Mouse (Mus musculus): ENCODE measurements around the gene Gkn1. TPM values are rescaled to one million over a fixed set of nuclear protein-coding genes. Genes with fewer than 3 reads are reported as not detected.

Gene Gkn1
- polyA plus RNA-seq, 1 experiment from 2014 or later, result not detected

- H3K4me3 ChIP-seq, result no peak overlapping the region
- H3K36me3 ChIP-seq, result no peaks in the 10 kb centered on the region
- no peak overlapping the region for H3K27ac ChIP-seq
These were observed 18.5 kb upstream of the Gkn1 start for GRCm38 (mm10) chr6:87369223-87369622.

GRCm38 (mm10) chr6:87354441-87354840 lies 3.7 kb upstream of the Gkn1 start:
- H3K9me3 ChIP-seq, result no peaks in the 10 kb centered on the region
- H3K4me3 ChIP-seq, result no peak overlapping the region
- no peak overlapping the region for H3K27ac ChIP-seq
- no peak for ATAC-seq (ENCODE audit: low FRiP score)
- H3K9ac ChIP-seq, result no peak overlapping the region
- H3K4me1 ChIP-seq (replicated peaks), result 0 out of 2 replicates have a peak, but pooled peaks cover 8% of the 10 kb centered on the region
- H3K27me3 ChIP-seq, result no peaks in the 10 kb centered on the region
- H3K36me3 ChIP-seq, result no peaks in the 10 kb centered on the region
- 63% methylated on average over 5 of the region's 5 CpGs for WGBS
- no peak overlapping the region for H3K4me2 ChIP-seq

More at GRCm38 (mm10) chr6:87369223-87369622, 18.5 kb upstream of the Gkn1 start:
- Histone ChIP-seq H3K4me2 (no peak overlapping the region), H3K4me1 (replicated peaks) (no peaks in the 10 kb centered on the region), H3K9ac (no peak overlapping the region), H3K9me3 (no peaks in the 10 kb centered on the region), H3K27me3 (no peaks in the 10 kb centered on the region)
- ATAC-seq (ENCODE audit: low FRiP score), result no peak
- 93% methylated on average over 5 of the region's 5 CpGs for WGBS

- Histone ChIP-seq H3K4me3 (peak overlapping the region; percentile 68; the same call in 1 of the 2 replicates), H3K27ac (no peak overlapping the region), H3K4me1 (replicated peaks) (peaks cover 26% of the 10 kb centered on the region), H3K9ac (no peak overlapping the region), H3K4me2 (peak overlapping the region; percentile 79; the same call in 1 of the 2 replicates), H3K27me3 (0 out of 2 replicates have a peak, but pooled peaks cover 8% of the 10 kb centered on the region), H3K9me3 (no peaks in the 10 kb centered on the region), H3K36me3 (no peaks in the 10 kb centered on the region)
- no peak for ATAC-seq (ENCODE audit: low FRiP score)
- 34% methylated on average over 6 of the region's 6 CpGs for WGBS
These were observed 14.8 kb downstream of the Gkn1 start for GRCm38 (mm10) chr6:87335935-87336295.

GRCm38 (mm10) chr6:87335091-87335934 lies 15.4 kb downstream of the Gkn1 start, which contains the start of gene Antxr1:
TSS of gene Antxr1 (minus strand) at chr6:87335821.
- H3K27me3 ChIP-seq, result 0 out of 2 replicates have a peak, but pooled peaks cover 8% of the 10 kb centered on the region
- no peaks in the 10 kb centered on the region for H3K36me3 ChIP-seq
- H3K27ac ChIP-seq, result peak within 1 kb of the TSS; percentile 25
- WGBS, result under 1% methylated on average over 54 of the region's 54 CpGs
- H3K9ac ChIP-seq, result peak within 1 kb of the TSS; percentile 82
- H3K4me2 ChIP-seq, result peak within 1 kb of the TSS; percentile 79
- peaks cover 26% of the 10 kb centered on the region for H3K4me1 ChIP-seq (replicated peaks)
- no peaks in the 10 kb centered on the region for H3K9me3 ChIP-seq
- ATAC-seq (ENCODE audit: low FRiP score), result peak; percentile 71
- H3K4me3 ChIP-seq, result peak within 1 kb of the TSS; percentile 68

GRCm38 (mm10) chr6:87334361-87335090 lies 16.2 kb downstream of the Gkn1 start:
- peak overlapping the region; percentile 82 for H3K9ac ChIP-seq
- ATAC-seq (ENCODE audit: low FRiP score), result no peak
- H3K27me3 ChIP-seq, result 0 out of 2 replicates have a peak, but pooled peaks cover 8% of the 10 kb centered on the region
- no peaks in the 10 kb centered on the region for H3K9me3 ChIP-seq
- no peaks in the 10 kb centered on the region for H3K36me3 ChIP-seq
- H3K4me3 ChIP-seq, result peak overlapping the region; percentile 68
- 12% methylated on average over 11 of the region's 11 CpGs for WGBS
- peak overlapping the region; percentile 35; the same call in 1 of the 2 replicates for H3K27ac ChIP-seq
- H3K4me1 ChIP-seq (replicated peaks), result peaks cover 26% of the 10 kb centered on the region
- H3K4me2 ChIP-seq, result peak overlapping the region; percentile 79

DNA sequence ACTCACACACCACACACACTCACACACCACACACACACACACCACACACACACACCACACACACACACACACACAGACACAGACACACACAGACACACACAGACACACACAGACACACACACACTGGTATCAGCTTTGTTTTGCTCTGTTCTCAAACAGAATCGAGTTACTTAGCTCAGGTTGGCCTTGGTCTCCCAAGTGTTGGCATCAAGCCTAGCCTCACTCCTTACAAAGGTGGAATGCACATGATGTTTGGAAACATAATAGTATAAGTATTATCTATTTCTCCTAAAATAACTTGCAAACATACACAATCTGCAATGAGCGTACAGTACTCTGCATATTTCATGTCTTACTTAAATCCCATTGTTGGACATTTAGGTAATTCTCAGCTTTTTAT lies 18.4 kb downstream of the Gkn1 start:
- H3K9me3 ChIP-seq, result no peaks in the 10 kb centered on the region
- 0 out of 2 replicates have a peak, but pooled peaks cover 8% of the 10 kb centered on the region for H3K27me3 ChIP-seq
- H3K4me2 ChIP-seq, result peak overlapping the region; percentile 30; the same call in 1 of the 2 replicates
- no peak overlapping the region for H3K27ac ChIP-seq
- ATAC-seq (ENCODE audit: low FRiP score), result no peak
- H3K4me3 ChIP-seq, result no peak overlapping the region
- no peaks in the 10 kb centered on the region for H3K36me3 ChIP-seq
- peaks cover 36% of the 10 kb centered on the region for H3K4me1 ChIP-seq (replicated peaks)
- no peak overlapping the region for H3K9ac ChIP-seq
- 82% methylated on average over 2 of the region's 2 CpGs for WGBS

DNA sequence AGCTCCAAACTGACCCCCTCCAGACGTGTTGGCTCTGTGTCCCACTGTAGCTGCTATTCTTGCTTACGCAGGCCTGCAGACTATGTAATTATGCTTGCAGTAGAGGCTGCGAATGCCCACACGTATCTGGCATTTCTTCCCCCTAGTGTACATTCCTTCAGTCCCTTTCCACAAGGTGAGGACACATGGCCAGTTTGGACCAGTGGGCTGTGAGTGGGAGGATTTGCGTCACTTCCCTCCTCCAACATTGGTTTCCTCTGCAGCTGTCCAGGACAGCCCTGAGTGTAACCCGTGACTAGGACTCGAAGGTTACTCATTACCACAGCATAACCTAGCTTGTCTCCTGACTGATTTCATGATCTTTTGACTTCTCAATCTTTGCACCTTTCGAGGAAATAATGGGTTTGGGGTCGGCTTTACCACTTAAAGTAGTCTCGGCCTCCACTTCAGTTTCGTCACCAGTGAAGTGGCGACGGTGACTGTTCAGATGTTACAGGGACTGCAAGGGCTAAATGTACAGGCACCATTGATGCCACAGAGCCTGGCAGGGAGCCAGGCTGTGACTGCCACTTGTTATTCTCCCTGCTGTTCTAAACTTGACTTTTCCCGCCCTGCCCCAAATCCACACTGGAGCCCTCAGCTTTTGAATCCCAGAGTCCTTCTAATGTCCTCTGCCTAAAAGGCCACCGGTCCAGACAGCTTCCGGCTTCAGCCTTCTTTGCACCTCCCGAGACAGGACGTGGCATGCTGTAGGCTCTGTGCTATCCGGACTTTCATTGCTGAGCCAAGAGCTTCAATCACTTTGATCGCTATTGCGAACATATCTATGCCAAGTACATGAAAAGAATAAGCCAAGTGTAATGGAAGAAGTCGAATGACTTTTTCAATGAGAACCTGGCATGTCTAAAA lies 22.2 kb downstream of the Gkn1 start:
- WGBS, result 75% methylated on average over 22 of the region's 22 CpGs
- Histone ChIP-seq H3K9ac (no peak overlapping the region), H3K27me3 (no peaks in the 10 kb centered on the region), H3K4me1 (replicated peaks) (peaks cover 19% of the 10 kb centered on the region; the same call in 1 of the 2 replicates), H3K4me2 (no peak overlapping the region), H3K36me3 (no peaks in the 10 kb centered on the region), H3K4me3 (no peak overlapping the region), H3K9me3 (no peaks in the 10 kb centered on the region), H3K27ac (no peak overlapping the region)
- no peak for ATAC-seq (ENCODE audit: low FRiP score)

DNA sequence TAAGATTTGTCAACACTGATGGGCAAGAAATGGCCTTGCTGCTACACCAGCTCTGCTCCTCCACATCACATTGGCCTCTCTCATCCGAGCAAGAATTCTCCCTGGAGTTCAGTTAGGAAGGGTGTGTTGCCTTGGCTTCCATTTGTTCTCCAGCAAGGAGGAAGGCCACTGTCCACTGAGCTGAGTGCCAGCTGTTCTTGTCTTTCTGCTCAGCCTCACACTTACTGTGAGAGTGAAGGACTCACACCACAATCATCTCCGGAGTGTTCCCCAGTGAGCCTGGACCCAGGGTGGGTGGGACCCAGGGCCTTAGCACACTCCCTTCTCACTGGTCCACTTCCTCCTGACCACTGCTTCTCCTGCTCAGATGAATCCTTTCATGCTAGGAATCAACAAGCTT lies 23.8 kb downstream of the Gkn1 start:
- 89% methylated on average over 2 of the region's 2 CpGs for WGBS
- Histone ChIP-seq H3K4me3 (no peak overlapping the region), H3K4me1 (replicated peaks) (peaks cover 14% of the 10 kb centered on the region; the same call in 1 of the 2 replicates), H3K27ac (no peak overlapping the region), H3K9ac (no peak overlapping the region), H3K27me3 (no peaks in the 10 kb centered on the region), H3K4me2 (no peak overlapping the region), H3K36me3 (no peaks in the 10 kb centered on the region), H3K9me3 (no peaks in the 10 kb centered on the region)
- ATAC-seq (ENCODE audit: low FRiP score), result no peak

DNA sequence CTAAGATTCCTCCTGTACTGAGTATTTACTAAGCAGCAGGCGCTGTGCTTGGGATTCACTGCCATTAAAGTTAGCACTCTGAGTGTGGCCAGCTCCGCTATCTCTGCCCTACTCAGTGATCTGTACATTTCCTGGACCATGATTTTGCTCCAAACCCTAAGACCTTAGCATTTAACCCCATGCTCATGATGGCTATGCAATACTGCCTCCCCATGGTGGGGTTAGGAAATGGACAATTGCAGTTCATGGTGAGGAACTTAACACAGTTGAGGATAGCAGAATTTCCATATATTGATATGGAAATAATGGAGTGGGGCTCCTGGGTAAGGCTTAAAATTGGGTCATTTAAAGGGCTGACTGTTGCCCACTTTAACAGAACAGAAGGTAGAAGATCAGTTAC lies 27.4 kb downstream of the Gkn1 start:
- H3K4me1 ChIP-seq (replicated peaks), result peaks cover 5% of the 10 kb centered on the region; the same call in 1 of the 2 replicates
- 96% methylated on average over 2 of the region's 2 CpGs for WGBS

DNA sequence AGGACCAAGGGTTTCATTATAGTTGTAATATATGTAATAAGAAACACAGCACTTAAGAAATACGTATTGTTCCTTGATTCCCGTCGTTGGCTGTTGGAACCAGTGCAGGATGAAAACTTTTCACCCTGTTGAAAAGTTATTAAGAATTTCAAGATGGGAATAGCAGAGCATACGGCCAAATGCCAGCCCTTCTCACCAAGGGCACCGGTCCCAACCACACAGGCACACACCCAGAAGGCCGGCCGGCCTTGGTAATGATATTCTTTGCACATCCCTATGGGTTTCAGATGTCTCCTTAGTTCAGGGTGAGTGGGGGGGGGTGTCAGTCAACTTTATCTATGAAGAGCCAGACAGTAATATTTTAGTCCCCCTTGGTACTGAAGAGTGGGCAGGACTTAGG lies 32.1 kb downstream of the Gkn1 start:
- WGBS, result 97% methylated on average over 7 of the region's 7 CpGs
- Histone ChIP-seq H3K4me1 (replicated peaks) (peaks cover 13% of the 10 kb centered on the region), H3K36me3 (no peaks in the 10 kb centered on the region), H3K27me3 (no peaks in the 10 kb centered on the region), H3K9ac (no peak overlapping the region), H3K4me3 (no peak overlapping the region), H3K4me2 (no peak overlapping the region), H3K9me3 (no peaks in the 10 kb centered on the region), H3K27ac (no peak overlapping the region)
- no peak for ATAC-seq (ENCODE audit: low FRiP score)

More for the DNA sequence above, 27.4 kb downstream of the Gkn1 start:
- no peak for ATAC-seq (ENCODE audit: low FRiP score)
- Histone ChIP-seq H3K4me3 (no peak overlapping the region), H3K4me2 (no peak overlapping the region), H3K9ac (no peak overlapping the region), H3K36me3 (no peaks in the 10 kb centered on the region), H3K9me3 (no peaks in the 10 kb centered on the region), H3K27ac (no peak overlapping the region), H3K27me3 (no peaks in the 10 kb centered on the region)

- WGBS, result 87% methylated on average over 8 of the region's 8 CpGs
- Histone ChIP-seq H3K27ac (no peak overlapping the region), H3K4me2 (no peak overlapping the region), H3K27me3 (no peaks in the 10 kb centered on the region), H3K9ac (no peak overlapping the region), H3K36me3 (no peaks in the 10 kb centered on the region), H3K9me3 (no peaks in the 10 kb centered on the region), H3K4me1 (replicated peaks) (peaks cover 13% of the 10 kb centered on the region), H3K4me3 (no peak overlapping the region)
- no peak for ATAC-seq (ENCODE audit: low FRiP score)
These were observed 33.8 kb downstream of the Gkn1 start for GRCm38 (mm10) chr6:87316966-87317365.
